Comparison of ENCODE assay signal across 21 mouse cellular contexts in the genomic region with DNA sequence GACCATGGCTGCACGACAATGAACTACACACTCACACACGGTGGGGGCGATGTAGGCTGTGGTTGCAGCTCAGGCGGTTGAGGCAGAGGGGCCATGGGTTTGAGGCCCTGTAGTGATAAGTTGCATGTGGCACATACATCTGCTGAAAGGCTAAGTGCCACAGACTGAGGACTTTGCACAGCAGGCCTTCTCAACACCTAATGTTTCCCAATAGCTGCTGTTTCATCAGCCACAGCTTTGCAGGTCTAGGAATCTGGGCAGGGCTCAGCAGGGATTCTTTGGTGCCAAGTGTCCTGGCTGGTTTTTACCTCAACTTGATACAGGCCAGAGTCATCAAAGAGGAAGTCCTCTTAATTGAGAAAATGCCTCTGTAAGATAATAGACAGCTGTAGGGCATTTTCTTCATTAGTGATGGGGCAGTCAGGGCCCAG.
DNase-seq lines count a peak whose midpoint lies in the region; ATAC-seq and TF ChIP-seq lines count a peak whose summit lies in the region.
"Had no signal": no experiment of that assay in that cellular context is flagged by ENCODE, and none has a peak within 500 bp of the region (broad histone marks: within the 10 kb centered on the region; RNA-seq: fewer than 3 reads in every experiment).

No protein-coding gene starts in this region.

- no peak for DNase-seq in gastrocnemius, adult 2 months
- no peak for DNase-seq in gastrocnemius, postnatal 14 days
- no peak for DNase-seq in kidney, postnatal 14 days
- DNase-seq in ZHBTc4 (ENCODE audit: low read depth, low spot score), result peak; percentile 68
- no peak for DNase-seq in spleen, postnatal 36 days (ENCODE audit: low spot score in 2 of 2)
- no peak for DNase-seq in lung, adult 2 months
- DNase-seq: cerebellum, postnatal 14 days; kidney, adult 11 months; kidney, postnatal 4 days; lung, adult 18-20 months; right cerebral cortex, adult 18-20 months; spleen, adult 18-20 months; thymus, postnatal 36 days had no signal

- H3K9ac ChIP-seq in kidney, embryonic 15.5 days, result no peak overlapping the region
- H3K9ac ChIP-seq in liver, embryonic 16.5 days (ENCODE audit: low read depth, low read length), result no peak overlapping the region
- H3K9ac ChIP-seq: hindbrain, embryonic 13.5 days; midbrain, embryonic 15.5 days had no signal

- peak overlapping the region; percentile 6; the same call in 1 of the 2 replicates for H3K27ac ChIP-seq in gastrocnemius, adult 2 months
- H3K27ac ChIP-seq in kidney, embryonic 15.5 days, result 0 out of 2 replicates have a peak overlapping the region, but pooled peaks have one; percentile 2
- peak overlapping the region; percentile 31; the same call in 1 of the 2 replicates for H3K27ac ChIP-seq in liver, embryonic 16.5 days (ENCODE audit: low read length)
- H3K27ac ChIP-seq: embryonic facial prominence, embryonic 10.5 days; hindbrain, embryonic 13.5 days; macrophage; midbrain, embryonic 15.5 days; stomach, postnatal 0 days had no signal

- H3K36me3 ChIP-seq in kidney, embryonic 15.5 days, result no peaks in the 10 kb centered on the region
- no peaks in the 10 kb centered on the region for H3K36me3 ChIP-seq in liver, embryonic 16.5 days (ENCODE audit: control insufficient read depth, insufficient read depth)
- H3K36me3 ChIP-seq: embryonic facial prominence, embryonic 10.5 days; hindbrain, embryonic 13.5 days; midbrain, embryonic 15.5 days had no signal

- no peaks in the 10 kb centered on the region for H3K27me3 ChIP-seq in kidney, embryonic 15.5 days
- H3K27me3 ChIP-seq in liver, embryonic 16.5 days (ENCODE audit: control insufficient read depth, insufficient read depth, low read depth, low read length), result no peaks in the 10 kb centered on the region
- H3K27me3 ChIP-seq: hindbrain, embryonic 13.5 days; midbrain, embryonic 15.5 days had no signal

- intact Hi-C loops in gastrocnemius, adult 2 months (cut with DNase I), result no loop called here
- intact Hi-C loops in gastrocnemius, postnatal 14 days (cut with DNase I; ENCODE audit: low total_unique reads), result no loop called here

- no peaks in the 10 kb centered on the region for H3K9me3 ChIP-seq in kidney, embryonic 15.5 days (replicated peaks)
- no peaks in the 10 kb centered on the region for H3K9me3 ChIP-seq in liver, embryonic 16.5 days (replicated peaks; ENCODE audit: control insufficient read depth, low read length)
- H3K9me3 ChIP-seq: embryonic facial prominence, embryonic 10.5 days; hindbrain, embryonic 13.5 days; midbrain, embryonic 15.5 days had no signal

- 0 out of 2 replicates have a peak, but pooled peaks cover 10% of the 10 kb centered on the region for H3K4me1 ChIP-seq in kidney, embryonic 15.5 days
- H3K4me1 ChIP-seq in liver, embryonic 16.5 days (ENCODE audit: control insufficient read depth, low read depth, low read length), result no peaks in the 10 kb centered on the region; the same call in 1 of the 2 replicates
- H3K4me1 ChIP-seq in lung, adult 2 months (ENCODE audit: control insufficient read depth, insufficient read depth, low read length), result no peaks in the 10 kb centered on the region
- H3K4me1 ChIP-seq: hindbrain, embryonic 13.5 days; midbrain, embryonic 15.5 days had no signal

- TF ChIP-seq POLR2A in lung, adult 2 months (IDR thresholded peaks at IDR 0.05; ENCODE audit: borderline replicate concordance, extremely low read depth, low read depth, low read length), result no peak

- no peak for TF ChIP-seq CTCF in gastrocnemius, adult 2 months (IDR thresholded peaks at IDR 0.05)
- no peak for TF ChIP-seq CTCF in lung, adult 2 months (IDR thresholded peaks at IDR 0.05; ENCODE audit: insufficient read depth, low read length)

- no peak for ATAC-seq in kidney, embryonic 15.5 days (replicated peaks; ENCODE audit: low FRiP score)
- peak; percentile 65 for ATAC-seq in liver, embryonic 16.5 days (ENCODE audit: low read depth)
- ATAC-seq: midbrain, embryonic 15.5 days had no signal

- no peak overlapping the region for H3K4me3 ChIP-seq in gastrocnemius, adult 2 months
- no peak overlapping the region for H3K4me3 ChIP-seq in kidney, embryonic 15.5 days (replicated peaks)
- H3K4me3 ChIP-seq in liver, embryonic 16.5 days (ENCODE audit: low read depth, low read length), result no peak overlapping the region
- no peak overlapping the region for H3K4me3 ChIP-seq in lung, adult 2 months (replicated peaks; ENCODE audit: extremely low read depth, low read depth, low read length)
- H3K4me3 ChIP-seq: embryonic facial prominence, embryonic 10.5 days; erythroblast, embryonic 14.5 days; hindbrain, embryonic 13.5 days; midbrain, embryonic 15.5 days had no signal

- WGBS in kidney, embryonic 15.5 days, result 94% methylated on average over 4 of the region's 4 CpGs
- WGBS in liver, embryonic 16.5 days (ENCODE audit: insufficient replicate concordance), result 71% methylated on average over 4 of the region's 4 CpGs
- WGBS in lung, adult 2 months, result 81% methylated on average over 4 of the region's 4 CpGs

- H3K4me2 ChIP-seq in kidney, embryonic 15.5 days, result no peak overlapping the region
- no peak overlapping the region for H3K4me2 ChIP-seq in liver, embryonic 16.5 days (ENCODE audit: low read depth, low read length)
- H3K4me2 ChIP-seq: hindbrain, embryonic 13.5 days; midbrain, embryonic 15.5 days had no signal
